Mouse (Mus musculus) cortical plate, adult 2 months (tissue): ENCODE results near the gene Lgr6. TPM values are rescaled to one million over a fixed set of nuclear protein-coding genes. Genes with fewer than 3 reads are reported as not detected.
A peak's percentile ranks its signal among the peaks of the same experiment; 100 is the strongest.

ENCODE experiments used
- H3K27ac ChIP-seq: fragments of 200-500 bp; 2 replicates; pipeline ENCODE4 v1.5.1; 2012; ENCODE audit warnings: low read length, control low read depth, inconsistent platforms; ENCODE audit not compliant: insufficient read depth
- H3K4me1 ChIP-seq: fragments of 200-500 bp; 2 replicates; pipeline ENCODE4 v1.6.1; 2011; ENCODE audit warnings: low read length; ENCODE audit not compliant: control insufficient read depth, insufficient read depth
- H3K4me3 ChIP-seq: fragments of 200-500 bp; 2 replicates; pipeline ENCODE4 v1.5.1; 2011; ENCODE audit warnings: mild to moderate bottlenecking, low read length, control low read depth; ENCODE audit not compliant: insufficient read depth
- CTCF ChIP-seq: fragments of 200-500 bp; IDR thresholded peaks from 2 replicates; pipeline ENCODE4 v1.5.1; 2011; ENCODE audit warnings: mild to moderate bottlenecking, control low read depth, low read length; ENCODE audit not compliant: insufficient read depth; ENCODE audit errors: extremely low read depth
- POLR2A ChIP-seq: fragments of 200-500 bp; IDR thresholded peaks from 2 replicates; pipeline ENCODE4 v1.6.1; 2011; ENCODE audit warnings: mild to moderate bottlenecking, low read length, control low read depth; ENCODE audit not compliant: insufficient read depth; ENCODE audit errors: extremely low read depth
- polyA plus RNA-seq: library from polyadenylated mRNA; depleted of rRNA; stranded (reverse); fragments of >200 nt; gene quantifications from 2 replicates; pipeline ENCODE4 v1.2.3, GENCODE M21; 2012

Gene Lgr6
- polyA plus RNA-seq, 1 experiment = 1.5 TPM

GRCm38 (mm10) chr1:134972920-134973319 is 132.2 kb downstream of the Lgr6 start:
- Histone ChIP-seq H3K4me3 (no peak overlapping the region), H3K4me1 (no peaks in the 10 kb centered on the region), H3K27ac (no peak overlapping the region)
- TF ChIP-seq CTCF = peak; percentile 55; the same call in 1 of the 2 replicates
- no peak for TF ChIP-seq POLR2A

GRCm38 (mm10) chr1:134965430-134965829 is 139.6 kb downstream of the Lgr6 start:
- TF ChIP-seq POLR2A (no peak), CTCF (no peak)
- H3K4me3 ChIP-seq = no peak overlapping the region
- H3K27ac ChIP-seq = no peak overlapping the region
- H3K4me1 ChIP-seq = no peaks in the 10 kb centered on the region

- Histone ChIP-seq H3K4me1 (no peaks in the 10 kb centered on the region), H3K4me3 (peak overlapping the region; percentile 46), H3K27ac (no peak overlapping the region)
- TF ChIP-seq CTCF (no peak), POLR2A (no peak)
These were observed 142.3 kb downstream of the Lgr6 start for GRCm38 (mm10) chr1:134962821-134963220.

GRCm38 (mm10) chr1:134962053-134962803 is 142.8 kb downstream of the Lgr6 start, which contains the start of gene Ube2t:
Gene Ube2t (plus strand): TSS chr1:134962565.
- TF ChIP-seq POLR2A (peak; percentile 47; the same call in 1 of the 2 replicates), CTCF (no peak)
- Histone ChIP-seq H3K27ac (no peak within 1 kb of the TSS), H3K4me1 (no peaks in the 10 kb centered on the region), H3K4me3 (peak within 1 kb of the TSS; percentile 46)

GRCm38 (mm10) chr1:134960634-134961033 is 144.4 kb downstream of the Lgr6 start:
- no peak overlapping the region for H3K27ac ChIP-seq
- H3K4me1 ChIP-seq = no peaks in the 10 kb centered on the region
- no peak for TF ChIP-seq CTCF
- no peak for TF ChIP-seq POLR2A
- H3K4me3 ChIP-seq = no peak overlapping the region

- H3K4me3 ChIP-seq = peak within 1 kb of the TSS; percentile 81
- H3K4me1 ChIP-seq = peaks cover 3% of the 10 kb centered on the region
- TF ChIP-seq POLR2A (peak; percentile 87; the same call in 1 of the 2 replicates), CTCF (no peak)
- H3K27ac ChIP-seq = no peak within 1 kb of the TSS
These were observed 149.4 kb downstream of the Lgr6 start, which contains the start of gene Ppp1r12b for GRCm38 (mm10) chr1:134955637-134956176. Gene Ppp1r12b (minus strand): TSS chr1:134955942.

- H3K4me1 ChIP-seq = peaks cover 3% of the 10 kb centered on the region
- H3K27ac ChIP-seq = no peak overlapping the region
- TF ChIP-seq CTCF (no peak), POLR2A (no peak)
- peak overlapping the region; percentile 81 for H3K4me3 ChIP-seq
These were observed 149.9 kb downstream of the Lgr6 start for GRCm38 (mm10) chr1:134955050-134955636.

- Histone ChIP-seq H3K4me1 (peaks cover 3% of the 10 kb centered on the region), H3K27ac (no peak overlapping the region), H3K4me3 (no peak overlapping the region)
- TF ChIP-seq POLR2A = no peak
- no peak for TF ChIP-seq CTCF
These were observed 155.1 kb downstream of the Lgr6 start for GRCm38 (mm10) chr1:134949946-134950345.

- H3K4me3 ChIP-seq = no peak overlapping the region
- TF ChIP-seq CTCF = no peak
- TF ChIP-seq POLR2A = no peak
- no peaks in the 10 kb centered on the region for H3K4me1 ChIP-seq
- no peak overlapping the region for H3K27ac ChIP-seq
These were observed 157.5 kb downstream of the Lgr6 start for GRCm38 (mm10) chr1:134947590-134947989.
